Mouse (Mus musculus) forebrain, embryonic 14.5 days (tissue): Measurements from ENCODE around the gene Adipor2. TPM values are rescaled to one million over a fixed set of nuclear protein-coding genes. Genes with fewer than 3 reads are reported as not detected.

ENCODE experiments used
- ATAC-seq: fragments of 200-750 bp; cut with Nextera tagmentation; 2 replicates; pipeline ENCODE4 v1.8.0; 2017; ENCODE audit warnings: mild to moderate bottlenecking, moderate library complexity
- DNase-seq: peaks from one replicate; pipeline ENCODE4 v3.0.0-alpha.2; 2015; ENCODE audit warnings: low spot score
- H3K27ac ChIP-seq: fragments of 300-500 bp; sonication (generic); 2 replicates; pipeline ENCODE4 v1.5.1; 2014; ENCODE audit warnings: low read depth, mild to moderate bottlenecking, control low read depth, low read length, moderate library complexity
- H3K27me3 ChIP-seq: fragments of 300-500 bp; sonication (generic); replicated peaks from 2 replicates; pipeline ENCODE4 v1.6.1; 2014; ENCODE audit warnings: low read length, control low read depth, mixed read lengths; ENCODE audit not compliant: control insufficient read depth, insufficient read depth
- H3K36me3 ChIP-seq: fragments of 300-500 bp; sonication (generic); 2 replicates; pipeline ENCODE4 v1.6.1; 2014; ENCODE audit warnings: low read length, control low read depth; ENCODE audit not compliant: control insufficient read depth, insufficient read depth
- H3K4me1 ChIP-seq: fragments of 300-500 bp; sonication (generic); 2 replicates; pipeline ENCODE4 v1.6.1; 2014; ENCODE audit warnings: antibody characterized with exemption, low read length, control low read depth; ENCODE audit not compliant: control insufficient read depth, insufficient read depth
- H3K4me2 ChIP-seq: fragments of 300-500 bp; sonication (generic); 2 replicates; pipeline ENCODE4 v1.6.1; 2014; ENCODE audit warnings: mild to moderate bottlenecking, control low read depth, low read length
- H3K4me3 ChIP-seq: fragments of 300-500 bp; sonication (generic); 2 replicates; pipeline ENCODE4 v1.5.1; 2014; ENCODE audit warnings: low read depth, low read length, control low read depth
- H3K9ac ChIP-seq: fragments of 300-500 bp; sonication (generic); 2 replicates; pipeline ENCODE4 v1.6.1; 2014; ENCODE audit warnings: mild to moderate bottlenecking, low read length, control low read depth, moderate library complexity
- H3K9me3 ChIP-seq: fragments of 300-500 bp; sonication (generic); replicated peaks from 2 replicates; pipeline ENCODE4 v1.6.1; 2016; ENCODE audit warnings: low read length, control low read depth, mixed read lengths; ENCODE audit not compliant: control insufficient read depth
- WGBS: fragments of 180-500 bp; shearing (Covaris S2); extraction: QIAGEN DNeasy Blood & Tissue Kit; methylation state at CpG from one replicate; pipeline ENCODE4 v1.1.7; 2014; 5-methylcytosine and 5-hydroxymethylcytosine counted together
- polyA plus RNA-seq: library from polyadenylated mRNA; unstranded; fragments of >200 nt; fragmentation: Nextera tagmentation; extraction: Ambion mirVana; gene quantifications from 2 replicates; pipeline ENCODE4 v1.2.1, GENCODE M21; 2014

Adipor2 gene
- polyA plus RNA-seq, 1 experiment from 2014 or later, result 33.3 TPM

- Histone ChIP-seq H3K27me3 (no peaks in the 10 kb centered on the region), H3K27ac (no peak overlapping the region), H3K4me1 (no peaks in the 10 kb centered on the region; the same call in 1 of the 2 replicates), H3K4me2 (no peak overlapping the region), H3K4me3 (no peak overlapping the region), H3K9ac (no peak overlapping the region), H3K9me3 (no peaks in the 10 kb centered on the region), H3K36me3 (no peaks in the 10 kb centered on the region)
- WGBS, result 93% methylated on average over 15 of the region's 15 CpGs
- no peak for ATAC-seq
- no peak for DNase-seq
These were observed 3.1 kb downstream of the Adipor2 start for GRCm38 (mm10) chr6:119414262-119415043.

- Histone ChIP-seq H3K9ac (no peak overlapping the region), H3K4me1 (no peaks in the 10 kb centered on the region), H3K27me3 (no peaks in the 10 kb centered on the region), H3K27ac (no peak overlapping the region), H3K9me3 (no peaks in the 10 kb centered on the region), H3K4me2 (no peak overlapping the region), H3K4me3 (no peak overlapping the region), H3K36me3 (no peaks in the 10 kb centered on the region)
- no peak for ATAC-seq
- 94% methylated on average over 4 of the region's 4 CpGs for WGBS
- DNase-seq, result no peak
These were observed 4.9 kb downstream of the Adipor2 start for GRCm38 (mm10) chr6:119412588-119412987.

- 89% methylated on average over 3 of the region's 3 CpGs for WGBS
- Histone ChIP-seq H3K36me3 (no peaks in the 10 kb centered on the region), H3K4me2 (no peak overlapping the region), H3K4me3 (no peak overlapping the region), H3K9me3 (no peaks in the 10 kb centered on the region), H3K27me3 (no peaks in the 10 kb centered on the region), H3K4me1 (no peaks in the 10 kb centered on the region), H3K9ac (no peak overlapping the region), H3K27ac (no peak overlapping the region)
- DNase-seq (no peak), ATAC-seq (no peak)
These were observed 6.0 kb downstream of the Adipor2 start for GRCm38 (mm10) chr6:119411511-119411910.

GRCm38 (mm10) chr6:119409766-119410165, 7.7 kb downstream of the Adipor2 start:
- no peaks in the 10 kb centered on the region for H3K27me3 ChIP-seq
- 17% methylated on average over 1 of the region's 1 CpGs for WGBS
- H3K9ac ChIP-seq, result no peak overlapping the region
- H3K4me3 ChIP-seq, result no peak overlapping the region
- no peaks in the 10 kb centered on the region for H3K9me3 ChIP-seq
- no peaks in the 10 kb centered on the region for H3K36me3 ChIP-seq
- no peak for ATAC-seq
- H3K4me2 ChIP-seq, result no peak overlapping the region
- no peaks in the 10 kb centered on the region for H3K4me1 ChIP-seq
- no peak overlapping the region for H3K27ac ChIP-seq
- DNase-seq, result no peak

GRCm38 (mm10) chr6:119408582-119408981, 8.9 kb downstream of the Adipor2 start:
- Histone ChIP-seq H3K27ac (no peak overlapping the region), H3K4me3 (no peak overlapping the region), H3K9me3 (no peaks in the 10 kb centered on the region), H3K4me2 (no peak overlapping the region), H3K27me3 (no peaks in the 10 kb centered on the region), H3K36me3 (no peaks in the 10 kb centered on the region), H3K9ac (no peak overlapping the region), H3K4me1 (no peaks in the 10 kb centered on the region)
- no peak for DNase-seq
- ATAC-seq, result no peak
- WGBS, result 64% methylated on average over 9 of the region's 9 CpGs

GRCm38 (mm10) chr6:119407818-119408217, 9.7 kb downstream of the Adipor2 start:
- no peaks in the 10 kb centered on the region for H3K27me3 ChIP-seq
- WGBS, result 68% methylated on average over 6 of the region's 6 CpGs
- DNase-seq (no peak), ATAC-seq (no peak)
- H3K9me3 ChIP-seq, result no peaks in the 10 kb centered on the region
- H3K36me3 ChIP-seq, result no peaks in the 10 kb centered on the region
- no peak overlapping the region for H3K27ac ChIP-seq
- no peak overlapping the region for H3K4me3 ChIP-seq
- no peaks in the 10 kb centered on the region for H3K4me1 ChIP-seq
- H3K9ac ChIP-seq, result no peak overlapping the region
- H3K4me2 ChIP-seq, result no peak overlapping the region

- Histone ChIP-seq H3K4me2 (no peak overlapping the region), H3K27me3 (no peaks in the 10 kb centered on the region), H3K36me3 (no peaks in the 10 kb centered on the region), H3K4me1 (no peaks in the 10 kb centered on the region), H3K27ac (no peak overlapping the region), H3K9ac (no peak overlapping the region), H3K9me3 (no peaks in the 10 kb centered on the region), H3K4me3 (no peak overlapping the region)
- DNase-seq, result no peak
- WGBS, result 93% methylated on average over 8 of the region's 8 CpGs
- ATAC-seq, result no peak
These were observed 11.0 kb downstream of the Adipor2 start for GRCm38 (mm10) chr6:119406528-119406927.

GRCm38 (mm10) chr6:119405310-119405709, 12.2 kb downstream of the Adipor2 start:
- WGBS, result 88% methylated on average over 7 of the region's 7 CpGs
- Histone ChIP-seq H3K4me2 (no peak overlapping the region), H3K36me3 (no peaks in the 10 kb centered on the region), H3K27me3 (no peaks in the 10 kb centered on the region), H3K4me1 (no peaks in the 10 kb centered on the region), H3K9me3 (no peaks in the 10 kb centered on the region), H3K9ac (no peak overlapping the region), H3K4me3 (no peak overlapping the region), H3K27ac (no peak overlapping the region)
- DNase-seq (no peak), ATAC-seq (no peak)

- Histone ChIP-seq H3K4me2 (no peak overlapping the region), H3K4me3 (no peak overlapping the region), H3K9ac (no peak overlapping the region), H3K4me1 (no peaks in the 10 kb centered on the region), H3K36me3 (no peaks in the 10 kb centered on the region), H3K27ac (no peak overlapping the region), H3K9me3 (no peaks in the 10 kb centered on the region), H3K27me3 (no peaks in the 10 kb centered on the region)
- no peak for ATAC-seq
- 92% methylated on average over 4 of the region's 4 CpGs for WGBS
- DNase-seq, result no peak
These were observed 12.7 kb downstream of the Adipor2 start for GRCm38 (mm10) chr6:119404854-119405253.
